Mouse (Mus musculus): ENCODE data around the gene Acr.

GRCm38 (mm10) chr15:89532026-89532923 lies 35.9 kb upstream of the Acr start:
- TF ChIP-seq CTCF (IDR thresholded peaks at IDR 0.05; ENCODE audit: low read depth, low read length): no peak
- no peak for TF ChIP-seq POLR2A (IDR thresholded peaks at IDR 0.05; ENCODE audit: insufficient read depth, low read length)
- no peak for TF ChIP-seq EP300 (IDR thresholded peaks at IDR 0.05; ENCODE audit: insufficient read depth, low read depth, low read length)
